Mouse (Mus musculus) bone marrow macrophage, adult 2 months (primary cell): Measurements from ENCODE around the gene Fcgbp.

ENCODE experiments used
- CTCF ChIP-seq: IDR thresholded peaks from 2 replicates; pipeline ENCODE4 v1.5.1; 2012; ENCODE audit warnings: low read depth, mild to moderate bottlenecking, low read length, moderate library complexity
- POLR2A ChIP-seq: IDR thresholded peaks from 2 replicates; pipeline ENCODE4 v1.6.1; 2012; ENCODE audit warnings: mild to moderate bottlenecking, low read depth, low read length, borderline replicate concordance

- TF ChIP-seq CTCF (no peak), POLR2A (no peak)
These were observed 11.1 kb upstream of the Fcgbp start for GRCm38 (mm10) chr7:28059972-28060371.
